Mouse (Mus musculus) kidney, adult 2 months (tissue): ENCODE results near the gene Olfr1029.
"Not testable (repeated sequence)": the region's sequence is repeated elsewhere in the genome, so short reads cannot be mapped to it uniquely, and the experiment has no call there.

Source experiments
- CTCF ChIP-seq: fragments of 200-500 bp; conservative IDR thresholded peaks from 2 replicates; pipeline ENCODE4 v1.5.1; 2011; ENCODE audit warnings: low read depth, mild to moderate bottlenecking, control low read depth, low read length, moderate library complexity, mixed read lengths; ENCODE audit not compliant: insufficient read depth, insufficient read length
- POLR2A ChIP-seq: fragments of 200-500 bp; IDR thresholded peaks from one replicate; pipeline ENCODE4 v1.6.1; 2011; ENCODE audit warnings: low read depth, low read length, control low read depth

DNA sequence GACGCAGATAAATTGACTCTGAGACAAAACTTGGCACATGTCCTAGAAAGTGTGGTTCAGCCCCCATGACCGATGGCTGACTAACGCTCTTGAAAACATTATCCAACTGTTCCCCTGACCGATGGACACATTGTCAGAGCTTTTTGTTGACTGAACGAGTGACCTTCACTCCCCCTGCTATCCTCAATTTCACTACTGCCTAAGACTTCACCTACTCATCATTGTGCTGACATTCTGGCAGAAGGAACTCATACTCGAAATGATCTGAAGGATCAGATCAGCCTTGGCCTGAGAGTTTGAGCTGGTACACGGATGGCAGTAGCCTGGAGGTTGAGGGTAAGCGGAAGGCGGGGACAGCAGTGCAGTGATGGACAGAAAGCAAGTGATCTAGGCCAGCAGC, 47.8 kb downstream of the Olfr1029 start:
- not testable (repeated sequence) for TF ChIP-seq CTCF, POLR2A
